Mouse (Mus musculus) ES-Bruce4 (cell line): Measurements from ENCODE around the gene Eml2. TPM values are rescaled to one million over a fixed set of nuclear protein-coding genes. Genes with fewer than 3 reads are reported as not detected.

ENCODE experiments used
- H3K27ac ChIP-seq: 2 replicates; pipeline ENCODE4 v1.5.1; 2012; ENCODE audit warnings: low read length, inconsistent platforms; ENCODE audit not compliant: insufficient read depth
- H3K27me3 ChIP-seq: 2 replicates; pipeline ENCODE4 v1.6.1; 2012; ENCODE audit warnings: mild to moderate bottlenecking, low read length, inconsistent platforms; ENCODE audit not compliant: control insufficient read depth, poor library complexity, insufficient read depth, severe bottlenecking
- H3K36me3 ChIP-seq: 2 replicates; pipeline ENCODE4 v1.6.1; 2012; ENCODE audit warnings: inconsistent platforms, mild to moderate bottlenecking, low read length, moderate library complexity; ENCODE audit not compliant: control insufficient read depth, poor library complexity, insufficient read depth, severe bottlenecking
- H3K4me1 ChIP-seq: one replicate; pipeline ENCODE4 v1.8.1; 2011; ENCODE audit warnings: low read length; ENCODE audit not compliant: control insufficient read depth, insufficient read depth
- H3K4me3 ChIP-seq: 2 replicates; pipeline ENCODE4 v1.5.1; 2011; ENCODE audit warnings: low read depth, mild to moderate bottlenecking, low read length
- H3K9ac ChIP-seq: 2 replicates; pipeline ENCODE4 v1.6.1; 2012; ENCODE audit warnings: low read depth, mild to moderate bottlenecking, inconsistent platforms; ENCODE audit not compliant: poor library complexity, severe bottlenecking
- H3K9me3 ChIP-seq: replicated peaks from 2 replicates; pipeline ENCODE4 v1.6.1; 2012; ENCODE audit warnings: mild to moderate bottlenecking, low read length, inconsistent platforms; ENCODE audit not compliant: control insufficient read depth, poor library complexity, insufficient read depth, severe bottlenecking
- CTCF ChIP-seq: IDR thresholded peaks from one replicate; pipeline ENCODE4 v1.8.1; 2011; ENCODE audit warnings: low read depth, low read length
- EP300 ChIP-seq: IDR thresholded peaks from 2 replicates; pipeline ENCODE4 v1.6.1; 2011; ENCODE audit warnings: low read depth, low read length; ENCODE audit not compliant: insufficient read depth
- POLR2A ChIP-seq: IDR thresholded peaks from one replicate; pipeline ENCODE4 v1.8.1; 2011; ENCODE audit warnings: low read length; ENCODE audit not compliant: insufficient read depth
- polyA plus RNA-seq: library from polyadenylated mRNA; stranded (reverse); fragments of >200 nt; gene quantifications from 2 replicates; pipeline ENCODE4 v1.2.4, GENCODE M21; 2011; ENCODE audit warnings: low read depth; ENCODE audit not compliant: missing spikeins, insufficient read depth, insufficient read length

The Eml2 gene
- polyA plus RNA-seq, 1 experiment: 64.4 TPM

GRCm38 (mm10) chr7:19211041-19211675 is 34.9 kb downstream of the Eml2 start:
- TF ChIP-seq EP300 (no peak), POLR2A (no peak), CTCF (no peak)
- Histone ChIP-seq H3K4me3 (no peak overlapping the region), H3K27me3 (no peaks in the 10 kb centered on the region), H3K4me1 (peaks cover 2% of the 10 kb centered on the region), H3K36me3 (no peaks in the 10 kb centered on the region), H3K9me3 (no peaks in the 10 kb centered on the region), H3K9ac (no peak overlapping the region), H3K27ac (no peak overlapping the region)

DNA sequence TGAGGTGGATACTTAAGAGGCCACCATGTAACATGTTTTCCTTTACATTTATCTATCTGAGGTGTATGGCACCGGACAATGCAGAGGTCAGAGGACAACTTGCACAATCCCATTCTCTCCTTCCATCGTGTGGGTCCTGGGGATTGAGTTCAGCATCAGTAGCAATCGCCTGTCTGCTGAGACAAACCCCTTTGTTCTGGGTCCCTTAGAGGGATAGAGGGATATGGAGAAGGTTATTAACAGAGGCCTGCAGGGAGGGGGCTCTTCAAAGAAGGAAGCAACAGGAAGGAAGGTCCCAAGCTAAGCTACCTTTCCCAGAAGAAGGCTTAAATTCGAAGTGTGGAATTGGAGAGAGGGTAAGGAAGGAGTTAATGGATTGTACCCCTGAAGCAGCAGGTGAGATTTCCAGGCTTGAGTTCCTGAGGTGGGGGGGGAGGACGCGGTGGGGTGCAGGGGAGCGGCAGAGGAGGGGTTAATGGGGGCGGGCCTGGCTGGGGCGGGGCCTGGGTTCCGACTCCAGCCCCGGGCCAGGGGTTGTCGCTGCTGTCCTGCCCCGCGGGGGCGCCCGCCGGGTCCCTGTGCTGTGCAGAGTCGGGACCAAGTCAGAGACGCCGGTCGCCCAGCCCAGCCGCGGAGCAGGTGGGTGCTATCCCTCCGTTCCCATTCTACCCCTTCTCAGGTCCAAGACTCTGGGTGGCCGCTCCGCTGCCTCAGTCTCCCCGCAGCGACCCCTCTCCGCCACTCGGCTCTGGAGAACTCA is 36.0 kb downstream of the Eml2 start, which contains the start of gene Gpr4:
Gene Gpr4 (plus strand): TSS at position 543 of the 760 bp plus-strand sequence.
- H3K4me3 ChIP-seq: peak within 1 kb of the TSS; percentile 82
- peak within 1 kb of the TSS; percentile 65 for H3K9ac ChIP-seq
- TF ChIP-seq EP300: 0 out of 2 replicates have a peak, but pooled peaks have one; percentile 13
- no peak for TF ChIP-seq POLR2A
- TF ChIP-seq CTCF: no peak
- H3K4me1 ChIP-seq: peaks cover 2% of the 10 kb centered on the region
- H3K36me3 ChIP-seq: no peaks in the 10 kb centered on the region
- H3K27ac ChIP-seq: no peak within 1 kb of the TSS
- H3K27me3 ChIP-seq: no peaks in the 10 kb centered on the region
- H3K9me3 ChIP-seq: no peaks in the 10 kb centered on the region

DNA sequence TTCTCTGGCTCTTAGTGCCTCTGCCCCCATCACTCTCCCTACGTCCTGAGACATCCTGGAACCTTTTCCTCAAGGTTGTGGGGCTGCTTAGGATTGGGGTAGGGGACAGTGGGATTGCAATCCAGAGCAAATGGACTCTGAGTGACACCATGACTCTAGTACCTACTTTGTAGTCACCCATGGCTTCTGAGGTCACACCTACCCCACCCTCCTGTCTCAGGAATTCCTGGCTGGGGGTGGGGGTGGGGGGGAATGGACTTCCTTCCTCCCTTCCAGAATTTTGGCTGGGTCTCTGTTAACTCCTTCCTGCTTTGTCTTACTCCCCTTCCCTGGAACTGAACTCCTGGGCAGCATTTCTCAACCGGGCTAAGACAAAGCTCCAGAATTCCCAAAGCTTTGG is 37.2 kb downstream of the Eml2 start:
- Histone ChIP-seq H3K9me3 (no peaks in the 10 kb centered on the region), H3K27me3 (no peaks in the 10 kb centered on the region), H3K36me3 (no peaks in the 10 kb centered on the region), H3K4me1 (peaks cover 2% of the 10 kb centered on the region), H3K4me3 (no peak overlapping the region), H3K9ac (no peak overlapping the region), H3K27ac (no peak overlapping the region)
- no peak for TF ChIP-seq CTCF
- no peak for TF ChIP-seq POLR2A
- no peak for TF ChIP-seq EP300

GRCm38 (mm10) chr7:19214369-19214768 is 38.1 kb downstream of the Eml2 start:
- TF ChIP-seq CTCF (no peak), EP300 (no peak), POLR2A (no peak)
- H3K9ac ChIP-seq: no peak overlapping the region
- no peaks in the 10 kb centered on the region for H3K36me3 ChIP-seq
- H3K9me3 ChIP-seq: no peaks in the 10 kb centered on the region
- H3K4me1 ChIP-seq: peaks cover 2% of the 10 kb centered on the region
- H3K27me3 ChIP-seq: no peaks in the 10 kb centered on the region
- H3K27ac ChIP-seq: no peak overlapping the region
- H3K4me3 ChIP-seq: no peak overlapping the region

GRCm38 (mm10) chr7:19214940-19215339 is 38.7 kb downstream of the Eml2 start:
- H3K4me3 ChIP-seq: no peak overlapping the region

GRCm38 (mm10) chr7:19217492-19217891 is 41.3 kb downstream of the Eml2 start:
- H3K9ac ChIP-seq: no peak overlapping the region
- no peak overlapping the region for H3K27ac ChIP-seq
- no peaks in the 10 kb centered on the region for H3K36me3 ChIP-seq
- peaks cover 2% of the 10 kb centered on the region for H3K4me1 ChIP-seq
- no peak overlapping the region for H3K4me3 ChIP-seq
- no peaks in the 10 kb centered on the region for H3K9me3 ChIP-seq
- H3K27me3 ChIP-seq: no peaks in the 10 kb centered on the region
- TF ChIP-seq EP300: no peak
- TF ChIP-seq CTCF: no peak
- no peak for TF ChIP-seq POLR2A

More at GRCm38 (mm10) chr7:19214940-19215339, 38.7 kb downstream of the Eml2 start:
- H3K27me3 ChIP-seq: no peaks in the 10 kb centered on the region
- H3K4me1 ChIP-seq: peaks cover 2% of the 10 kb centered on the region
- H3K36me3 ChIP-seq: no peaks in the 10 kb centered on the region
- TF ChIP-seq POLR2A (no peak), EP300 (no peak), CTCF (no peak)
- no peaks in the 10 kb centered on the region for H3K9me3 ChIP-seq
- H3K27ac ChIP-seq: no peak overlapping the region
- no peak overlapping the region for H3K9ac ChIP-seq
